Mouse (Mus musculus): Measurements from ENCODE around the gene Ssr4. TPM values are rescaled to one million over a fixed set of nuclear protein-coding genes. Genes with fewer than 3 reads are reported as not detected.
A peak's percentile ranks its signal among the peaks of the same experiment; 100 is the strongest.
"Not testable (repeated sequence)": the region's sequence is repeated elsewhere in the genome, so short reads cannot be mapped to it uniquely, and the experiment has no call there.

The Ssr4 gene
- polyA plus RNA-seq (2015; fragmentation: Nextera tagmentation; extraction: Ambion mirVana) = 144 and 160 TPM in 2 replicates

- H3K27ac ChIP-seq (replicated peaks) = peak within 1 kb of the TSS; percentile 89
- H3K4me2 ChIP-seq = peak within 1 kb of the TSS; percentile 66
- WGBS = 16% methylated on average over 52 of the region's 52 CpGs
- peak within 1 kb of the TSS; percentile 82 for H3K9ac ChIP-seq
- no peaks in the 10 kb centered on the region for H3K27me3 ChIP-seq
- peaks cover 25% of the 10 kb centered on the region for H3K36me3 ChIP-seq
- peak; percentile 98 for ATAC-seq (ENCODE audit: low read depth)
- no peaks in the 10 kb centered on the region for H3K9me3 ChIP-seq
- H3K4me1 ChIP-seq (replicated peaks) = peaks cover 29% of the 10 kb centered on the region
- H3K4me3 ChIP-seq = peak within 1 kb of the TSS; percentile 57
Measured at GRCm38 (mm10) chrX:73786364-73787224, at the start of gene Ssr4, which contains the start of gene Idh3g. TSS of gene Ssr4 (plus strand) at chrX:73787028. TSS of gene Idh3g (minus strand) at chrX:73786897.

- no peak overlapping the region for H3K4me2 ChIP-seq
- 57% methylated on average over 1 of the region's 1 CpGs for WGBS
- no peak for ATAC-seq (ENCODE audit: low read depth)
Measured at GRCm38 (mm10) chrX:73738155-73738554, 48.7 kb upstream of the Ssr4 start.

GRCm38 (mm10) chrX:73739151-73739550 lies 47.7 kb upstream of the Ssr4 start:
- Histone ChIP-seq H3K4me3 (no peak overlapping the region), H3K9me3 (no peaks in the 10 kb centered on the region), H3K27ac (replicated peaks) (no peak overlapping the region), H3K4me2 (no peak overlapping the region), H3K27me3 (no peaks in the 10 kb centered on the region), H3K36me3 (no peaks in the 10 kb centered on the region), H3K4me1 (replicated peaks) (no peaks in the 10 kb centered on the region), H3K9ac (no peak overlapping the region)
- WGBS = 68% methylated on average over 5 of the region's 5 CpGs
- ATAC-seq (ENCODE audit: low read depth) = no peak

More at GRCm38 (mm10) chrX:73738155-73738554, 48.7 kb upstream of the Ssr4 start:
- Histone ChIP-seq H3K27ac (replicated peaks) (no peak overlapping the region), H3K9ac (no peak overlapping the region), H3K27me3 (no peaks in the 10 kb centered on the region), H3K9me3 (no peaks in the 10 kb centered on the region), H3K4me1 (replicated peaks) (no peaks in the 10 kb centered on the region), H3K4me3 (no peak overlapping the region), H3K36me3 (no peaks in the 10 kb centered on the region)

GRCm38 (mm10) chrX:73739841-73740240 lies 47.0 kb upstream of the Ssr4 start:
- not testable (repeated sequence) for H3K27me3 ChIP-seq; H3K9me3 ChIP-seq; H3K36me3 ChIP-seq; H3K4me3 ChIP-seq; ATAC-seq (ENCODE audit: low read depth); H3K4me1 ChIP-seq (replicated peaks); H3K4me2 ChIP-seq; H3K9ac ChIP-seq; H3K27ac ChIP-seq (replicated peaks)
- WGBS = 91% methylated on average over 7 of the region's 7 CpGs

GRCm38 (mm10) chrX:73744774-73745481 lies 41.9 kb upstream of the Ssr4 start:
- Histone ChIP-seq H3K27ac (replicated peaks) (no peak overlapping the region), H3K4me2 (no peak overlapping the region), H3K4me3 (no peak overlapping the region), H3K27me3 (no peaks in the 10 kb centered on the region), H3K36me3 (no peaks in the 10 kb centered on the region), H3K9ac (no peak overlapping the region), H3K4me1 (replicated peaks) (no peaks in the 10 kb centered on the region), H3K9me3 (no peaks in the 10 kb centered on the region)
- ATAC-seq (ENCODE audit: low read depth) = no peak
- 83% methylated on average over 1 of the region's 1 CpGs for WGBS

GRCm38 (mm10) chrX:73748977-73749376 lies 37.9 kb upstream of the Ssr4 start:
- 93% methylated on average over 1 of the region's 1 CpGs for WGBS
- no peak overlapping the region for H3K9ac ChIP-seq

GRCm38 (mm10) chrX:73756334-73757140 lies 30.3 kb upstream of the Ssr4 start, which contains the start of gene Plxnb3:
TSS of gene Plxnb3 (plus strand) at chrX:73757090.
- ATAC-seq (ENCODE audit: low read depth) = peak; percentile 19; the same call in 1 of the 2 replicates
- H3K4me3 ChIP-seq = no peak within 1 kb of the TSS
- 69% methylated on average over 5 of the region's 5 CpGs for WGBS

More at GRCm38 (mm10) chrX:73748977-73749376, 37.9 kb upstream of the Ssr4 start:
- H3K27me3 ChIP-seq = no peaks in the 10 kb centered on the region
- no peak for ATAC-seq (ENCODE audit: low read depth)
- no peaks in the 10 kb centered on the region for H3K9me3 ChIP-seq
- no peak overlapping the region for H3K4me2 ChIP-seq
- H3K4me3 ChIP-seq = no peak overlapping the region
- no peaks in the 10 kb centered on the region for H3K36me3 ChIP-seq
- H3K27ac ChIP-seq (replicated peaks) = no peak overlapping the region
- H3K4me1 ChIP-seq (replicated peaks) = no peaks in the 10 kb centered on the region

GRCm38 (mm10) chrX:73758611-73759290 lies 28.1 kb upstream of the Ssr4 start:
- Histone ChIP-seq H3K9ac (no peak overlapping the region), H3K9me3 (no peaks in the 10 kb centered on the region), H3K4me1 (replicated peaks) (no peaks in the 10 kb centered on the region), H3K4me3 (no peak overlapping the region), H3K27me3 (no peaks in the 10 kb centered on the region), H3K4me2 (no peak overlapping the region), H3K27ac (replicated peaks) (no peak overlapping the region), H3K36me3 (no peaks in the 10 kb centered on the region)
- no peak for ATAC-seq (ENCODE audit: low read depth)
- 76% methylated on average over 13 of the region's 13 CpGs for whole genome bisulfite sequencing

More at GRCm38 (mm10) chrX:73756334-73757140, 30.3 kb upstream of the Ssr4 start, which contains the start of gene Plxnb3:
- H3K27ac ChIP-seq (replicated peaks) = no peak within 1 kb of the TSS
- H3K36me3 ChIP-seq = no peaks in the 10 kb centered on the region
- no peaks in the 10 kb centered on the region for H3K27me3 ChIP-seq
- H3K9ac ChIP-seq = no peak within 1 kb of the TSS
- no peak within 1 kb of the TSS for H3K4me2 ChIP-seq
- H3K4me1 ChIP-seq (replicated peaks) = no peaks in the 10 kb centered on the region
- no peaks in the 10 kb centered on the region for H3K9me3 ChIP-seq

- no peak overlapping the region for H3K4me3 ChIP-seq
- no peaks in the 10 kb centered on the region for H3K4me1 ChIP-seq (replicated peaks)
- ATAC-seq (ENCODE audit: low read depth) = no peak
- no peak overlapping the region for H3K4me2 ChIP-seq
- no peaks in the 10 kb centered on the region for H3K27me3 ChIP-seq
- 65% methylated on average over 1 of the region's 1 CpGs for WGBS
- H3K9ac ChIP-seq = no peak overlapping the region
- no peaks in the 10 kb centered on the region for H3K36me3 ChIP-seq
- no peak overlapping the region for H3K27ac ChIP-seq (replicated peaks)
- no peaks in the 10 kb centered on the region for H3K9me3 ChIP-seq
Measured at GRCm38 (mm10) chrX:73765311-73765710, 21.5 kb upstream of the Ssr4 start.

GRCm38 (mm10) chrX:73767267-73767666 lies 19.6 kb upstream of the Ssr4 start:
- H3K4me2 ChIP-seq = no peak overlapping the region
- no peaks in the 10 kb centered on the region for H3K9me3 ChIP-seq
- H3K27ac ChIP-seq (replicated peaks) = no peak overlapping the region
- no peaks in the 10 kb centered on the region for H3K27me3 ChIP-seq
- no peak overlapping the region for H3K4me3 ChIP-seq
- H3K36me3 ChIP-seq = no peaks in the 10 kb centered on the region
- H3K9ac ChIP-seq = no peak overlapping the region
- H3K4me1 ChIP-seq (replicated peaks) = no peaks in the 10 kb centered on the region
- no peak for ATAC-seq (ENCODE audit: low read depth)
- WGBS = 54% methylated on average over 9 of the region's 9 CpGs

GRCm38 (mm10) chrX:73774168-73774760 lies 12.6 kb upstream of the Ssr4 start, which contains the start of gene Srpk3:
TSS of gene Srpk3 (plus strand) at chrX:73774405.
- H3K4me2 ChIP-seq = no peak within 1 kb of the TSS
- H3K4me1 ChIP-seq (replicated peaks) = peaks cover 6% of the 10 kb centered on the region
- peaks cover 32% of the 10 kb centered on the region for H3K36me3 ChIP-seq
- no peak within 1 kb of the TSS for H3K9ac ChIP-seq
- peak within 1 kb of the TSS; percentile 33; the same call in 1 of the 2 replicates for H3K27ac ChIP-seq (replicated peaks)
- no peak within 1 kb of the TSS for H3K4me3 ChIP-seq
- peak; percentile 40 for ATAC-seq (ENCODE audit: low read depth)
- WGBS = 53% methylated on average over 9 of the region's 9 CpGs
- H3K9me3 ChIP-seq = no peaks in the 10 kb centered on the region
- no peaks in the 10 kb centered on the region for H3K27me3 ChIP-seq

All from neural tube, embryonic 13.5 days (tissue).